Mouse (Mus musculus) T-helper 2 cell (primary cell): Measurements from ENCODE around the gene Myo6.

Experiments
- in situ Hi-C: fragments of 300-600 bp; cut with MboI, MseI; formaldehyde crosslinking; loops from one replicate; pipeline ENCODE4 v1.15.1; 2025; ENCODE audit warnings: high pct_unique_total_duplicates

Myo6 gene

DNA sequence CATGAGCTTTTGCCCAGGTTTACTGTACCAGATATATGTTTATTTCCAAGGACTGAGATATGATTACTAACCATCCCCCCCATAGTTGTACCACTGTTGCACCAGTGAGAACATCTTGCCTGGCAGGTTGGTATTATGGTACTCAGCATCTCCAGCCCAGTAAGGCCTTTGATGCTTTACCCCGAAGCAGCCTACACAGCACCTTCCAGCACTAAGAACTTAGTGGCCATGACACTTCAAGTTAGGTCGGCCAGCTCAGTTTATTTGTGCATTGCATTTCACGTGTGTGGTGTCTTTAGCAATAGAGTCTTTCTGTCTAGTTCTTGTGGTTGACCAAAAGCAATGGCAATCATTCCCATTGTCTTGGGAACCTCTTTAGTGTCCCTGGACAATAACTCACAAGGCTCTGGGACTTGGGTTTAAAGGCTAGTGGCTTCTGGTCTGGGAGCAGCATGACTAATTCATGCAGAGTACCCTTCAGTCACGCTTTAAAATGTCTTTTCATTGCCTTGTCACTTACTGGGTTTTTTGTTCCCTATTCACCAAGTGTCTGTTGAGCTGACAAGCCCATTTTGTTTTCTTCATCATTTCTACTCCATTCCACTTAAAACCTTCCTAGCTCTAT, 69.1 kb downstream of the Myo6 start:
- in situ Hi-C loops: no loop called here

- in situ Hi-C loops: no loop called here
Observed at GRCm38 (mm10) chr9:80237184-80237799, 72.5 kb downstream of the Myo6 start.

- in situ Hi-C loops: no loop called here
Observed at GRCm38 (mm10) chr9:80241719-80242118, 76.9 kb downstream of the Myo6 start.

DNA sequence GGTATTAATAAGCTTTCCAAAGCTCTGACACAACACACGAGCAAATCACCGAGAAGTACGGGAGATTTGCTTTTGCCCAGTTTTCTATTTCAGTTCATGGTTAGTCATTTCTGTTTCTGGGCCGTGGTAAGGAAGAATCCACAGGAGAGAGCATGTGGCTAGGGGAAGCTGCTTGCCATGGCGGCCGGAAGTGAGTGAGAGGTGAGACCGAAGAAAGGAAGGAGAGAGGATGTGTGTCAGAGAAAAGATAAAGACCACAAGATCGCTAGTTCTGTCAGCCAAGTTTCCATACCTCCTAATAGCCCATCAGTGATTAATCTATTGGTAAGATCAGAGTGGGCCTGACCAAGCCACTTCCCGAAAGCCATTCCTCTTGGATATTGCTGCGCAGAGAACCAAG, 87.3 kb downstream of the Myo6 start:
- in situ Hi-C loops: no loop called here

DNA sequence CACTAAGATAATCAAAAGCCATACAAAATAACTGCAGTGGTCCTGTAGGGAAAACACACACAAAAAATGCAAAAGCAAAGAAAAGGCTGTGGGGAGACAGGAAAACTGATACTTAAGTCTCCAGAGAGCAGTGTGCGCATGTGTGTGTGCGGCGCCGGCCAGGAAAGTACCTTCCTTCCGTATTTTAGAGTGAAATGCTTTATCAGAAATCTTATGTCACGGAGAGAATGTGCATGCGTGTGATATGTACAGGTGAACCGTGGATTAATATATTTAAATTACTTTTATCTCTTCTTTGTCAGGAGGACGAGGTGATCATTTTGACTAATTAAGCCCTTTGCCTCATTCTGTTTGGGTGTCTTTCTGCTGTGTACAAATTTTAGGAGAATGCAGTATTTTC, 88.4 kb downstream of the Myo6 start:
- in situ Hi-C loops: no loop called here

DNA sequence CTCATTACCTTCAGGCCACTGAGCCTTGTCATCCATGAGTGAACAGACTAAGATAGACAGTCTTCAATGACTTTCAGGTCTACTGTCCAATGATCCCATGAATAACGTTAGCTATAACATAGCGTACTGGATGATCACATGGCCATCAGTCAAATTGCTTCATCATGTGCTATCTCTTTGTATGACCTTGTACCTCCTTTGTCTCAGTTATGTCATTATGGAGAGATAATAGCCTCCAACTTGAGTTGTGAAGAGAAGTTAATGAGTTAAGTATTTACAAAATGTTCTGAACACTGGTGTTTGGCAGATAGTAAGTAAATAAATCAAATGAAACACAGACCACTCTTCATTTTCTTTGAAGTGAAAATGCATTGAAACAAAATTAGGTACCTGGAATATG, 91.7 kb downstream of the Myo6 start:
- in situ Hi-C loops: no loop called here

GRCm38 (mm10) chr9:80258396-80258795, 93.6 kb downstream of the Myo6 start:
- in situ Hi-C loops: no loop called here

DNA sequence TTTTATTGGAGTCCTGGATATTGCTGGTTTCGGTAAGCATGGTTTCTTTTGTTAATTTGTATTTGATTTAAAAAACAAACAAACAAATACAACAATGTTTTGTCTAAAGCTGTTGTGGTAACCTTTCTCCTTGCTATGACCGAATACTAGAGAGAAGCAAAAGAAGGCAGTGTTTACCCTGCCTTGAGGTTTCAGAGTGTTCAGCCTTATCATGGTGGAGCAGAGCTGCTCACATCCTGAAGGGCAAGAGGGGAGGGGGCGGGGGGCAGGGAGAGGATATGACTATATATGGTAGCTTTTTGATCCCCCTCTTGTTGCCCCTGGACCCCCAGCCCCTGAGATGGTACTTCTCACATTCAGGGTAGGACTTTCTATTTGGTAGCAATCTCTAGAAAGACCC, 96.1 kb downstream of the Myo6 start:
- in situ Hi-C loops: no loop called here

- in situ Hi-C loops: no loop called here
Observed at GRCm38 (mm10) chr9:80262367-80263026, 97.7 kb downstream of the Myo6 start.

- in situ Hi-C loops: no loop called here
Observed at GRCm38 (mm10) chr9:80266086-80266485, 101.3 kb downstream of the Myo6 start.

GRCm38 (mm10) chr9:80266507-80266906, 101.7 kb downstream of the Myo6 start:
- in situ Hi-C loops: no loop called here

DNA sequence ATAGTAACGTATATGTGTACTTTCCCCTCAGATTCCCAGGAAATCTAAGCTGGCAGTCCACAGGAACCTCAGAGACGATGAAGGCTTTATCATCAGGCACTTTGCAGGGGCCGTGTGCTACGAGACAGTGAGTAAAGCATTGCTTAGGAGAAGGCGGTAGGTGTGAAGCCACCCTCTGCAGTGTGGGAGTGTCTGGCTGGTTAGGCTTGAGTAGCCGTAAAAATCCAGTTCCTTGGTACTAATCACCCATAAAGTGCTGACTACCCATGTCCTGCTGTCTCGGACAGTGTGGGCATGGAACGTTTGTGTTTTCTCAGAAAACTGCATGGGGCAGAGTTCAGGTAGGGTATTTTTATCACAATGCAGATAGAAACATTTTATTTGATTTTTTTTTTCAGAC, 104.8 kb downstream of the Myo6 start:
- in situ Hi-C loops: no loop called here

DNA sequence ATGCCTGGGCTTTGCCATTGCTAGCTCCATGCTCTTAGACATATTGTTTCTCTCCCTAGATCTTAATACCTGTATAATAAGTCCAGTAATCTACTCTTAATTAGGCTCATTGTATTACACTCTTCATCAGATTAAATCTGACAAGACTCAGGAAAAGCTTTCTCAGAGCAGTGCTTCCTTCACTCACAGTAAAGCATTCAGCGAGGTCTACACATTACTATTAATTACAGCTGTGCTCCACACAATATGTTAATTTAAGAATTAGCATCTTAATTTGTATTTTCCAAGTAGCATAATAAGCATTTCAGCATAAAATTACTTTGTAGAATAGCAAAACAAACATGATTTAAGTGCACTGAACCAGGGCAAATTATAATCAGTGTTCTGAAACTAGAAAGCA, 108.1 kb downstream of the Myo6 start:
- in situ Hi-C loops: no loop called here

DNA sequence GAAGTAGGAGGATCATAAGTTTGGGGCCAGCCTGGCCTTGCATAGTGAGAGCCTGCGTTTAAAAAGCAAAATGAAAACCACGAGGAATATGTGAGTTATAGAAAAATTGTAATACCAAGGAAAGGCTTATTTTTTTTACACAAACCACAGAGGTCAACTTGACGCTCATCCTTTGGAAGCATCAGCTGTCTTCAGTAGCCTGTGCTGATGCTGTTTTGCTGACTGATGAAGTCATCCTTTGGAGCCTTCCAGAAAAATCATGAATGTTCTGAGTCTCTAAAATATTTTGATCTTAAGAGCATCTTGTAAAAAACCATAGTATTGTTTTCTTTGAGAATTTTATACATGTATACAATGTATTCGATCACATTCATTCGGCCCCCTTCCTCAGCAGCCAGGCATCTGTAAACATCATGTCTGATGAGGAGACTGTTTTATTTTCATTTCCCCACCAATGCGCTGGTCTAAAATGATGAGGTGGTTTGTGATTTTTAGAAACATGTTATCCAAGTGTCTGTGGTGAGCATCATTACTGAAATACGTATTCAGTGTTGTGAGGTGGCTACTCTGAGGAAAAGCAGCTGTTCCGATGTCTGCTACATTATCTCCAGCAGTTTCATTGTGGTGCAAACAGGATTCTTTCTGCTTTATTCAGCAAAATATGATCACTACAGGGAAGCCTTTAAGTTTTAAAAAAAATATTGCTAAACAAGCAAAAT, 110.4 kb downstream of the Myo6 start:
- in situ Hi-C loops: no loop called here

DNA sequence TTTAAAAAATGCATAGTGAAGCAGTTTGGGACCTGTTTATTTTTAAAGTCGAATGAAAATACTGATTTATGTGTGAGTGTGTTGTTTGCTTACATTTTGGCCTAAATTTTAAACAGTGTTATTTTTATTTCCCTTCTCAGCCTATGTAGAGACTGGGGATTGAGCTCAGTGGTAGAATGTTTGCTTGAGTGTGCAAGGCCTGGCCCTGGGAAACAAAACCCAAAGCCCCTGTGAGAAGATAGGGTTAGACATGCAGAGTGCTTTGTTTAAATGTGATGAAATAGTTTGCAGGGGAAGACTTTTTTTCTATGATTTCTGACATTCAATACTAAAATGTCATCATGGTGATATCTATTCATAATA, 110.9 kb downstream of the Myo6 start:
- in situ Hi-C loops: no loop called here

GRCm38 (mm10) chr9:80277157-80277556, 112.3 kb downstream of the Myo6 start:
- in situ Hi-C loops: no loop called here

DNA sequence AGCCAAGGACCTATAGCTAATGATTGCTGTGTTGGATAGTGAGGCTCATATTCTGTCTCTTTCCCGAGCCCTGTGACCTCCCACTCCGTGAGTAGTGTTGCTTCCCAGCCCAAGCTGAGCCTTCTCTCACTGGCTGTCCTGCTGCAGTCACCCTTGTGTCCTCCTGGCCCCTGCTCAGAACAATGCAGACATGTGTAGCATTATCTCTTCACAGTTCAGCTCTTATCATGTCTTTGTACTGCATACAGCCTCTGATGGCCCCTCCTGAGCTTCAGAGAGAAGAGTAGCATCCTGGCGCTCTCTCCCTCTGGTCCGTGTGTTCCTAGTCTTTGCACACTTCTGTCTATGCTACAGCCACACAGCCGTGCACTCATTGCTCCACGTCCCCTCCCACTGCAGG, 112.9 kb downstream of the Myo6 start:
- in situ Hi-C loops: no loop called here

DNA sequence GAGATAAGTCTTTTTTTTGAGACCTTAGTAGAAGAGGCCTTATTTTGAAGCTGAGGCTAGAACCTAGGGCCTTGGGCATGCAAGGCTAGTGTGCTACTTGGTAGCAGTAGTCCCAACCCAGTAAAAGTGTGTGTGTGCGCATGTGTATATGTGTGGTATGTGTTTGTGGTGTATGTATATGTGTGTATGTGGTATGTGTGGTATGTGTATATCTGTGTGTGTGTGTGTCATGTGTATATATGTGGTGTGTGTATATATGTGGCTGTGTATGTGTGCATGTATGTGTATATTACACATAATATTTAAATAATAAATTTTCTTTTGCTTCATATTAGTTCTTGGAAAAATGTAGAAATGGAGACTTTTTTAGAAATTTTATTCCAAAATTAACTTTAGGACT, 115.9 kb downstream of the Myo6 start:
- in situ Hi-C loops: no loop called here

DNA sequence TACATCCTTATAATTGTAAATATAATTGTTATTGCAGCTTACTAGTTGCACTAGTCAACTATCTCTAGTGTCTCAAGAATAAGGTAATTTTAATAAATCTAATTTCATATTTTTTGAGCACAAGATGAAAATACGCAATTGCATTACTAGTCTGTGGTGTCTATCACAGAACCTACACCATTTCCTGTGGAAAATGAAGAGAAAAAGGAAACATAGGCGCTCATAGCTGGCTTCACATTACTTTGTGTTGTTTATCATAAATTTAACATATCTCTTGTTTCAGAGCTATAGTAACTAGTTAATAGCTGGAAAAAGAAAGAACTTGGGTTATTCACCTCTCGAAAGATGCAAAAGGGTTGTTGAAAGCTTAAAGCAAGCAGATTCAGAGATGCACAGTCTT, 117.6 kb downstream of the Myo6 start:
- in situ Hi-C loops: no loop called here

- in situ Hi-C loops: no loop called here
Observed at GRCm38 (mm10) chr9:80284539-80285174, 119.8 kb downstream of the Myo6 start.

DNA sequence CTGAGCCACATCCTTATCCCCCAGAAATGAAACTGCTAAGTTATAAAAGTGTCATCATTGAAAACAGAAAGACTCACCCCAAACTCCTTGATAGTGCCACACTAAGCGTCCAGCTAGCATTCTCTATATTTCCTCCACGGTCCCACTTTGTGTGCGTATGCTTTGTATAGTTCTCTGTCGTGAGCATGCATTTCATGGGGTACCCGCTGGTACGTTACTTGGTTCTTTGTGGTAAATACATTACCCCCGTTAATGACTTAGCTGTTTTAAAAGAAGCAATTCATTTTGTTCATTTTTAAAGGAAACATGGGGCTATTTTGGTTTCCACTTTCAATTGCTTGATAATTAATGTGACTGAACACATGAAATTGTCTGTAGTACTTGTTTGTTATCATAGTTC, 122.0 kb downstream of the Myo6 start:
- in situ Hi-C loops: no loop called here

DNA sequence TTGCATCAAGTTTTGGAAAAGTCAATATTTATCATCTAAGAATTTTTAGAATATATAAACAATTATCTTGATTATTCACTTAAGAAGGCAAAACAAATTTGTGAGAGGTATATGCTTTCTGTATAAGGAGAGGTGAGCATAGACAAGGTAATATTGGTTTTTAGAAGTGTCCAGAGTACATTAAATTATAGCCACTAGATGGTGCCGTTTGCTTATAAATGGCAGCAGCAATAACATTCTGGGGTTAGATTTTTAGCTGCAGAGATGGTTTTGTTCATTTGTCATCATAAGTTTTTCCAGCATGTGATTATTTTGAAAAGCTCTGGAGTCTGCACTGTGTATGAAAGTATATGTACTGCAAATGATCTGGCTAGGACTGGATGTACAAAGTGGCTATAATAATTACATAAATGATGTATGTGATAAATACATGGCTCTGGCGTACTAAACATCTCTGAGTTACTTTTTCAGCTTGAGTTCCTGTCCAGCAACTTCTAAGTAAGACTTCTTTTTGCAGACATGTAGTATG, 128.3 kb downstream of the Myo6 start:
- in situ Hi-C loops: no loop called here
